Mouse (Mus musculus) lung, embryonic 16.5 days (tissue): ENCODE results near the gene Duox2. TPM values are rescaled to one million over a fixed set of nuclear protein-coding genes. Genes with fewer than 3 reads are reported as not detected.

Source experiments
- ATAC-seq: fragments of 200-750 bp; cut with Nextera tagmentation; 2 replicates; pipeline ENCODE4 v1.8.0; 2017; ENCODE audit warnings: low read depth, mild to moderate bottlenecking, moderate library complexity
- H3K27ac ChIP-seq: fragments of 300-500 bp; sonication (generic); 2 replicates; pipeline ENCODE4 v1.5.1; 2014; ENCODE audit warnings: mild to moderate bottlenecking, control low read depth, low read length
- H3K27me3 ChIP-seq: fragments of 300-500 bp; sonication (generic); 2 replicates; pipeline ENCODE4 v1.6.1; 2014; ENCODE audit warnings: low read depth, low read length, mixed read lengths; ENCODE audit not compliant: control insufficient read depth, insufficient read depth
- H3K36me3 ChIP-seq: fragments of 300-500 bp; sonication (generic); 2 replicates; pipeline ENCODE4 v1.6.1; 2014; ENCODE audit warnings: low read length; ENCODE audit not compliant: control insufficient read depth, insufficient read depth
- H3K4me1 ChIP-seq: fragments of 300-500 bp; sonication (generic); replicated peaks from 2 replicates; pipeline ENCODE4 v1.6.1; 2014; ENCODE audit warnings: low read length, mixed read lengths; ENCODE audit not compliant: control insufficient read depth, insufficient read depth
- H3K4me2 ChIP-seq: fragments of 300-500 bp; sonication (generic); 2 replicates; pipeline ENCODE4 v1.6.1; 2014; ENCODE audit warnings: low read depth, low read length, control low read depth
- H3K4me3 ChIP-seq: fragments of 300-500 bp; sonication (generic); 2 replicates; pipeline ENCODE4 v1.5.1; 2014; ENCODE audit warnings: mild to moderate bottlenecking, low read length, control low read depth
- H3K9ac ChIP-seq: fragments of 300-500 bp; sonication (generic); 2 replicates; pipeline ENCODE4 v1.6.1; 2014; ENCODE audit warnings: low read length, control low read depth
- H3K9me3 ChIP-seq: fragments of 300-500 bp; sonication (generic); 2 replicates; pipeline ENCODE4 v1.6.1; 2016; ENCODE audit warnings: low read length; ENCODE audit not compliant: control insufficient read depth
- WGBS: fragments of 180-500 bp; shearing (Covaris S2); extraction: QIAGEN DNeasy Blood & Tissue Kit; methylation state at CpG from one replicate; pipeline ENCODE4 v1.1.7; 2014; 5-methylcytosine and 5-hydroxymethylcytosine counted together
- polyA plus RNA-seq: library from polyadenylated mRNA; unstranded; fragments of >200 nt; fragmentation: Nextera tagmentation; extraction: Ambion mirVana; gene quantifications from 2 replicates; pipeline ENCODE4 v1.2.1, GENCODE M21; 2015

The Duox2 gene
- polyA plus RNA-seq, 1 experiment from 2014 or later: not detected

DNA sequence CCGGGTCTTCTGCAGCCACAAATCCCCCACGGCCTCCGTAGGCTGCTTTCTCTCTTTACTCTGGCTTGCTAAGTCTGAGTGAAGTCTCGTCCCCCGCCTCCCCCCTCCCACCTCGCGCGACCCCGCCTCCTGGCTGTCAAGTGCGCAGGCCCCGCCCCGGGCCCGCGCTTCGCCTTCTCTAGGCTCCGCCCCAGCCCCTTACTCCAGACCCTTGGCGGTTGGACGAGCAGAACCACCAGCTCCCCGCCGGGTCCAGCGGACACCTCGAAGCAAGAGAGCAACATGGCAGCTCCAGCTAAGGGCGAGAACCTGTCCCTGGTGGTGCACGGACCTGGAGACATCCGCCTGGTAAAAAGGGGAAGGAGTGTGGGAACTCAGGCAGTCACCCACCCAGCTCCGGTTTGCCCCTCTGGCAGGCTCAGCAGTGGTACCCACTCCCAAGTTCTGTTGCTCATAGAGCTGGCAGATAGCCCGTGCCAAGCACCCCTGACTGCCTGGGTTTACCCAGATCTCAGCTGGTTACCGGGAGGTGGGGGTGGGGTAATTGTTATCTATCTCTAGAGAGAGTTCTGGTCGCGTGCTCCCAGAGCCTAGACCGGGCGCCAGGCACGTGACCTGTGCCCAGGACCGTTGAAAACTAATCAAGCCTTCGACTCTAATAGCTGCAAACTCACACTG lies 63.5 kb downstream of the Duox2 start, which contains the start of gene Sord:
Sord (plus strand) TSS at position 139 of the 678 bp plus-strand sequence.
- peak within 1 kb of the TSS; percentile 54; the same call in 1 of the 2 replicates for H3K27ac ChIP-seq
- ATAC-seq: peak; percentile 95

DNA sequence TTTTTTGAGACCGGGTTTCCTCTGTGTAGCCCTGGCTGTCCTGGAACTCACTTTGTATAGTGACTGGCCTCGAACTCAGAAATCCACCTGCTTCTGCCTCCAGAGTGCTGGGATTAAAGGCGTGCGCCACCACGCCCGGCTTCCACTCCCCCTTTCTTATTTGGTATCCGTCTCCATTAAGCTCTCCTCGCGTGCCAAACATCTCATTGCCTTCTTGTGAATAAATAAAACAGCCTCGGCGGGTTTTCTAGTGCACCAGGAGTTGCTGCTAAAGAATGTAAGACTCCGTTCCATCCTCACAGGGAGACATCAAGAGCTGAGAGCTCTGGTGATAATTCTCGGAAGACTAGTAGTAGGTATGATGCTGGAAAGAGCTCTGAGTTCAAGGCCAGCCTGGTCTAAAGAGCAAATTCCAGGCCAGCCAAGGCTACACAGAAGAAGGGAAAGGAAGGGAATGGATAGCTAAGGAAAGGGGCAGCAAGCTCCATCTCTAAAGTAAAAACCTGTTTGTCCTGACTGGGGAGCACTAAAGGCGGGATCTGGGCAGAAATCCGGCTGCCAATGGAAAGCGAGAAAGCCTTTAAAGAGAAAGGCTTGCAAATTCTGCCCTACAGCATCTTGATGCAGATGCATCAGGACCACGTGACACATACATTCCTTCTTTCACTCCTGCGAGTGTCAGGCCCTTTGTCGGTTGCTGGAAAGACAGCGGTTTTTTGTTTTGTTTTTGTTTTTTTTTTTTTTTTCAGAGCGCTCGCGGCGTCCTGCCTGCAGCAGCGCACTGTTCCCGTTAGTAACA lies 64.3 kb downstream of the Duox2 start:
- WGBS: 6% methylated on average over 26 of the region's 26 CpGs
- H3K4me2 ChIP-seq: peak overlapping the region; percentile 92
- H3K27ac ChIP-seq: peak overlapping the region; percentile 54; the same call in 1 of the 2 replicates
- H3K4me1 ChIP-seq: peaks cover 6% of the 10 kb centered on the region
- peak; percentile 32; the same call in 1 of the 2 replicates for ATAC-seq
- H3K9me3 ChIP-seq: no peaks in the 10 kb centered on the region
- peak overlapping the region; percentile 68 for H3K4me3 ChIP-seq
- no peaks in the 10 kb centered on the region for H3K27me3 ChIP-seq
- H3K36me3 ChIP-seq: no peaks in the 10 kb centered on the region
- peak overlapping the region; percentile 67 for H3K9ac ChIP-seq

More for the DNA sequence above, 63.5 kb downstream of the Duox2 start, which contains the start of gene Sord:
- Histone ChIP-seq H3K4me1 (peaks cover 6% of the 10 kb centered on the region), H3K36me3 (no peaks in the 10 kb centered on the region), H3K4me3 (peak within 1 kb of the TSS; percentile 68), H3K27me3 (no peaks in the 10 kb centered on the region), H3K4me2 (peak within 1 kb of the TSS; percentile 92), H3K9ac (peak within 1 kb of the TSS; percentile 67), H3K9me3 (no peaks in the 10 kb centered on the region)
- under 1% methylated on average over 32 of the region's 35 CpGs for WGBS

DNA sequence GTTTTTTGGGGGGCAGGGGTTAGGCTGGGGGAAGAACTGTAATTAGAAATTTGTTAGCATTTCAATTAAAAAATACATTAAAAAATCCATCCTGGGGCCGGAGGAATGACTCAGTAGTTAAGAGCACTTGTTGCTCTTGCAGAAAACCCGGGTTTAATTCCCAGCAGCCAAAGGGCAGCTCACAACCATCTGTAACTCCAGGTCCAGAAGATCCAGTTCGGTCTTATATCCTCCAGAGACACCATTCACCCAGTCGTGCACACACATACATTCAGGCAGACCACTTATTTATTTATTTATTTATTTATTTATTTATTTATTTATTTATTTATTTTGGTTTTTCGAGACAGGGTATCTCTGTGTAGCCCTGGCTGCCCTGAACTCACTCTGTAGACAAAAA lies 64.9 kb downstream of the Duox2 start:
- Histone ChIP-seq H3K4me1 (peaks cover 6% of the 10 kb centered on the region), H3K4me2 (no peak overlapping the region), H3K4me3 (no peak overlapping the region), H3K9me3 (no peaks in the 10 kb centered on the region), H3K9ac (no peak overlapping the region), H3K27ac (no peak overlapping the region), H3K27me3 (no peaks in the 10 kb centered on the region), H3K36me3 (no peaks in the 10 kb centered on the region)
- 55% methylated on average over 5 of the region's 5 CpGs for WGBS
- no peak for ATAC-seq

DNA sequence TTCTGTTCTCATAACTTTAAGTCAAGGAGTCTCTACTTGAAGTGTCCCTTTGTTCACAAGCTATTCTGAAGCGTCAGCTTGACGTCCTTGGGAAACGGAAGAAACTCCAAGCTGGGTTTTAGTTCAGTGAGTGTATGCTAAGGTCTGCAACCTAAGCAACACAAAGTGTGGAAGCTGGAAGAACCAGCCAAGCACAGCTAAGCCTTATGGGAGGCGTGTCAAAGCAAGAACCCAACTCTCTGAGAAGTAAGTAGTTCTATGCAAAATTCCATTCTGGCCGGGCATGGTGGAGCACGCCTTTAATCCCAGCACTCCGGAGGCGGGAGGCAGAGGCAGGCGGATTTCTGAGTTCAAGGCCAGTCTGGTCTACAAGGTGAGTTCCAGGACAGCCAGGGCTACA lies 66.6 kb downstream of the Duox2 start:
- no peaks in the 10 kb centered on the region for H3K36me3 ChIP-seq
- H3K9me3 ChIP-seq: no peaks in the 10 kb centered on the region
- H3K9ac ChIP-seq: no peak overlapping the region
- ATAC-seq: no peak
- no peak overlapping the region for H3K27ac ChIP-seq
- no peak overlapping the region for H3K4me2 ChIP-seq
- peaks cover 6% of the 10 kb centered on the region for H3K4me1 ChIP-seq
- no peak overlapping the region for H3K4me3 ChIP-seq
- 78% methylated on average over 9 of the region's 9 CpGs for WGBS
- no peaks in the 10 kb centered on the region for H3K27me3 ChIP-seq

DNA sequence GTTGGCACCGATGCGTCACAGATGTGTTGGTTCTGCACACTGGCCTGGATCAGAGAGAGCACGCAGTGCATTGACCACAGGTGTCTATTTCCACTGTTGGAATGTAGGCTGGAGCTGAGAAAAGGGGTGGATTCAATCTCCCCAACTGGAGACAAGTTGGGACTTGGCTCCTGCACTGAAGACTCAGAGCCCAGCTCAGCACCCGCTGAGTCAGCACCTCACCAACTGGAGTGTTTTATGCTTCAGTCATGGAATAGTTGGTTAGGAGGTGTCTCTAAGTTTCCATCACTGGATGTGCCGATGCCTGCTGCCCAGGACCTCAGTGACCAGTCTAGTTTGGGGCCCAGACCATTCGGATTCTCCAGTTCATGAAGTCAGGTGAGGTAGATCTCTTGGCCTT lies 67.9 kb downstream of the Duox2 start:
- peaks cover 6% of the 10 kb centered on the region for H3K4me1 ChIP-seq
- ATAC-seq: no peak
- no peak overlapping the region for H3K27ac ChIP-seq
- 80% methylated on average over 6 of the region's 6 CpGs for WGBS
- no peaks in the 10 kb centered on the region for H3K27me3 ChIP-seq
- H3K9me3 ChIP-seq: no peaks in the 10 kb centered on the region
- no peak overlapping the region for H3K4me3 ChIP-seq
- H3K4me2 ChIP-seq: no peak overlapping the region
- H3K36me3 ChIP-seq: no peaks in the 10 kb centered on the region
- no peak overlapping the region for H3K9ac ChIP-seq

Other genes with a start within 250 kb of the Duox2 start
- 8.9 and 9.5 TPM in 2 replicates for gene Spg11, start 180.1 kb downstream of the Duox2 start, polyA plus RNA-seq
- 408 and 412 TPM in 2 replicates for gene B2m, start 150.8 kb downstream of the Duox2 start, polyA plus RNA-seq
- gene Trim69, start 137.7 kb downstream of the Duox2 start, polyA plus RNA-seq: 0.11 TPM in 1 of 2 replicates, not detected in the other
- gene Patl2, start 112.3 kb downstream of the Duox2 start, polyA plus RNA-seq: not detected in 2 replicates
- gene Terb2, start 112.2 kb downstream of the Duox2 start, polyA plus RNA-seq: not detected in 2 replicates
- 23.4 and 26.2 TPM in 2 replicates for gene Sord, start 63.7 kb downstream of the Duox2 start, polyA plus RNA-seq
- gene Duoxa2, start 451 bp upstream of the Duox2 start, polyA plus RNA-seq: not detected in 2 replicates
- gene Duoxa1, start 15.3 kb upstream of the Duox2 start, polyA plus RNA-seq: 0.30 and 0.51 TPM in 2 replicates
- gene Duox1, start 17.2 kb upstream of the Duox2 start, polyA plus RNA-seq: 0.03 and 0.16 TPM in 2 replicates
- gene Shf, start 70.7 kb upstream of the Duox2 start, polyA plus RNA-seq: 2.5 and 2.9 TPM in 2 replicates
- 0.14 and 0.24 TPM in 2 replicates for gene Slc28a2, start 128.0 kb upstream of the Duox2 start, polyA plus RNA-seq
- gene Gm14085, start 186.5 kb upstream of the Duox2 start, polyA plus RNA-seq: not detected in 2 replicates